Mouse (Mus musculus): ENCODE measurements around the gene Snapin.

Snapin gene

DNA sequence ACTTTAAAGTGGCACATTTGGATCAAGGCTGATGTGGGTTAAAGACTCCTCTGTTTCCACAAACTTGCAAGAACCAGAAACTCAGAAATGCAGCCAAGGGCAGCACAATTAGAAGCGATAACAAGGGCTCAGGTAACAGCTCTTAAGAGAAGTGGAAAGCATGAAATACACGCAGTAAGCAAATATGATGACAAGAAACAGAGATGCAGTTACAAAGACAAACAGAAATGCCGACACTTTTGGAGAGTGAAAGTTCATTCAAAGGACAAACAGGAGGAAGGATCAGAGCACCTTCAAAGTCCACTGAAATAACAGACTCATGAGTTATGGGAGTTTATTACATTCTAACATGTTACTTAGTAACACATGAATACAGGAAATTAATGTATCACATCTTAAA is 15.5 kb upstream of the Snapin start:
- no peak for DNase-seq (ENCODE audit: low read depth in 1 of 2, low spot score in 2 of 2)

DNA sequence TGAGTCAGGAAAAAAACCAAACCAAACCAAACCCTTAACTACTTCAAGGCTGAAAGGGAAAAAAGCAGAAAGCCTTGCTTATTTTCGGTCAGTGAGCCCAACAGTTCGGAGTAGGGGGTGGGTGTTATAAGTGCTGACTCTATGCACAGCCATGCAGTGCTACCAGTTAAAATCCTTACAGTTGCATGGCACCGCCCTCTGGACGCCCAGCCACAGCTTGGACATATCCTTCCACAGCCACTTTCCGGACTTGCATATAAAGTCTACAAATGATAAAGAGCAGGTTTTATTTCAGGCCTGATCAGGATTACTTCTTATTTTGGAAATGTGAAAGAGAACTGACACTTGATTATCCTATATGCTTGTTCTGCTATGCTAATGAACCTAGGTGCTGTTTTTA is 14.4 kb upstream of the Snapin start:
- no peak for DNase-seq (ENCODE audit: low read depth in 1 of 2, low spot score in 2 of 2)

DNA sequence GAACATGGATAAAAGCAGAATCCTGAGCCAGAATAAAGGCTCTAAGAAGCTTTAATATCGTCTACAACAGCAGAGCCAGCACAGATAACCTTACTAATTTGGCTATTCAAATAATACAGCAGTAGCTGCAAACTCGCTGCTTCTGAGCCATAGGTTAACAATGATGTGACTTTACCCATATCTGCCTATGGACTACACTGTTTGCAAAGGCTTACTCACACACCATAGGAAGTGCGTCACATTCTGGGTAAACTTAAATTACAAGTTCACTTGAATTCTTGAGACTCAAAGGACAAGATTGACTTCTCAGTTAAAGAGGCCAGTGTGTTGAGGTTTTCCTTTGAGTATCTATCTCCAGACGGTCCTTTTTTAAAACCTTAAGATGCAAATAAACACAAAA is 12.6 kb upstream of the Snapin start:
- DNase-seq (ENCODE audit: low read depth in 1 of 2, low spot score in 2 of 2): no peak

DNA sequence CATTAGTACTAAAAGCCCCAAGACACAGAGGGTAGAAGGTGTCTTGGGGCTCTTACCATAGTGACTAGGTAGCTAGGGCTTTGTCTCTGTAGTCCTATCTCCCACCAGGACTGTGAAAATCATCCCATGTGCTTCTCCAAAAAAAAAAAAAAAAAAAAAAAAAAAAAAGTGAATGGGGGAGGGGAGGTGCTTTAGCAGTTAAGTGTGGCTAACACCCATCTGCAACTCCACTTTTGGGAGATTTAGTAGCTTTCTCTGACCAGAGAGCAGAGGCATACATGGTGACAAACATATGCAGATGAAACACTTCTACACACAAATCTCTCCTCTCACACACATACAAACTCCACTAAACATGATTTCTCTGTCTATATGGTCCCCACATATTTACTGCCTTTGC is 6.8 kb upstream of the Snapin start:
- DNase-seq (ENCODE audit: low read depth in 1 of 2, low spot score in 2 of 2): no peak

DNA sequence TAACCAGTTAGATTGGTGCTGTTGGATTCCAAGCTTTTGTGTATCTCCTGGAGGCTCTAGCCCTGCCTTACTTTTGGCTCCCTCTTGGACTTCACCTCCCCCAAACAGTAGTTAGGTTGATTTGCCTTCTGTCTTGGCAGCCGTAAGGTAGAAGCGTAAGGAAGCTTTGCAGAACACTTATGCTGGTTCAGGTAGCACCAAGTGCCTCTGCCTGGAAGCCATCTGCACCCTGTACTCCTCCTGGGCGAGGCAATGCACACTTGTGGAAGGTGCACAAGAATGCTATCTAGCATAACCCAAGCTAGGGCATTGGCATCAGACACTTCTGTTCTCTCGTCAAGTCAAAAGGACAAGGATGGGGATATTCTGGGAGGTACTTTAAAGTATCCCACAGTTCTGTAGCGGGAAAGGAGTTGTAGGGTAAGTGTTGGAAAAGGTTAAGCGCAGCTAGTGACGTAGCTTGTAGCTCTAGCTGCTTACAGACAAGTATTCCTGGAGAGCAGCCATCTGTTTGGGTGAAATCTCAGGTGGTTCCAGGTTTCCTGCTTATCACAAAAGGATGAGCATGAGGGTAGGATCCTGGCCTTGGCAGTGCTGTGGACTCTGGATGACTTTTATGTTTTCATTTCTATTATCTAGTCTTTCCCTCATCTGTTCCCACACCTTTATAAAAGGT is 5.2 kb upstream of the Snapin start:
- DNase-seq (ENCODE audit: low read depth in 1 of 2, low spot score in 2 of 2): no peak

DNA sequence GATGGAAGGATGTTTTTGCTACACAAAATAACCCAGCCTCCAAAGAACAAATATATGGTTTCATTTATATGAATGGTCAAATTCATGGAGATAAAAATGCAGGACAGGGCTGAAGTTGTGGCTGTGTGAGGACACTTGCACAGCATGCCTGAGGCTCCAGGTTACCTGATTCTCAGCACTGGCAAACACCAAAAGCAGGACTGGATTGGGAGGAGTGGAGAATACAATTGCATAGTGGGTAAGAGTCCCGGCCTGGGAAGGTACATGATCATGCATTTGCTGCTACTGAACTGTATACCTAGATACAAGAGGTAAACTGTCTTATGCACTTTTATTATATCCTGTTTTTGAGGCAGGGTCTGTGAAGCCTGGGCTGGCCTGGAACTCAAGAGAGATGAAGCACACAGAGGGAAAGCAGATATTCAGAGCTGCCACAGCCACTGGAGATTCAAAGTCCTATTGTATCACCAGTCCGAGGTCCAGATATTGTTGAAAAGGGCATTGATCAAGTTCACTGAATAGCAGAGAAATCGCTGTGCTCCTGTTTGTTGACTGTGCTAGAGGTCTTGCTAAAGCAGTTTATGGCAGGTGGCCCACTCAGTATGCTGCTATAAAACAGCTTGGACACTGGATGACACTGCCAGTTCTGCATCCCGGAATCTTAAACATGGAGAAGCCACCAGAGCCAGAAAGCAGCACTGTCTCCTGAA is 3.2 kb upstream of the Snapin start:
- no peak for DNase-seq (ENCODE audit: low read depth in 1 of 2, low spot score in 2 of 2)

DNA sequence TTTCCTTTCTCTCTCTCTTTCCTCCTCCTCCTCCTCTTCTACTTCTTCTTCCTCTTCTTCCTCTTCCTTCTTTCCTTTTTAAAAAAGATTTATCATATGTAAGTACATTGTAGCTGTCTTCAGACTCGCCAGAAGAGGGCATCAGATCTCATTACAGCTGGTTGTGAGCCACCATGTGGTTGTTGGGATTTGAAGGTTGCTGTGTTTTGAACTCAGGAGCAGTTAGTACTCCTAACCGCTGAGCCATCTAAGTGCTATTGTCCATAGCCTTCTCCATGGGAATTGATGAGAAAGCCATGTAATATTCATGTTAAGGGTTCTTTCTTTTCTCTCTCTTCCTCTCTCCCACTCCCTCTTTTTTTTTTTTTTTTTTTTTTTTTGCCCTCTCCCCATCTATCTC is 517 bp upstream of the Snapin start:
- peak in 1 of 2 experiments; percentile 24 for DNase-seq (ENCODE audit: low read depth in 1 of 2, low spot score in 2 of 2)

DNA sequence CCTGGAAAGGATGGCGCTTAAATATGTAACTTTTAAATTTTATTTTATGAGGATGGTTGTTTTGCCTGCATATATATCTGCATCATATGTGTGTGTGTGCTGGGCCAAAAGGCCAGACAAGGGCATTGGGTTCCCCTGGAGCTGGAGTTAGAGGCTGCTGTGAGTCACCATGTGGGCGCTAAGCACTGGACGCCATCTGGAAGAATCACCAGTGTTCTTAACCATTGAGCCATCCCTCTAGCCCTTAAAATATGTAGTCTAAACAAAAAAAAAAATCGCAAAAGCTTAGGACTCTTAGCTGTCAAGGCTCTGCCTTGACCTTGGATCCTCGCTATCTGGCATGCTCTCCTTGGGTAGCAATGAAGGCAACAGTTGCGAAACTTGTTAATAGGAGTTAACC is 2.3 kb downstream of the Snapin start:
- no peak for DNase-seq (ENCODE audit: low read depth in 1 of 2, low spot score in 2 of 2)

DNA sequence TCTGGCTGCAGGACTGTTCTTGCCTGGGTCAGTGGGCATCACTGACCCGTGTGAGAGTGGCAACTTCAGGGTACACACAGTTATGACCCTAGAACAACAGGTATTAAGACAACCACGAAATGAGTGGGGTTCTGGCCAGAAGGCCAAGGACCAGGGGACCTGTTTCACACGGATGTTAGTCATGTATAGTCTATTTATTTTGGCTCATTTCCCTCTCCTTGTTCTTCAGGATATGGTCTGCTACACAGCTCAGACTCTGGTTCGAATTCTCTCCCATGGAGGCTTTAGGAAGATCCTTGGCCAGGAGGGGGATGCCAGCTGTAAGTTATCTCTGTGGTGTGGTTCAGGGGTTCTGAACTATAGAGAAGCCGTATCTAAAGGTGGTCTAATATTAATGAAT is 3.8 kb downstream of the Snapin start:
- no peak for DNase-seq (ENCODE audit: low read depth in 1 of 2, low spot score in 2 of 2)

DNA sequence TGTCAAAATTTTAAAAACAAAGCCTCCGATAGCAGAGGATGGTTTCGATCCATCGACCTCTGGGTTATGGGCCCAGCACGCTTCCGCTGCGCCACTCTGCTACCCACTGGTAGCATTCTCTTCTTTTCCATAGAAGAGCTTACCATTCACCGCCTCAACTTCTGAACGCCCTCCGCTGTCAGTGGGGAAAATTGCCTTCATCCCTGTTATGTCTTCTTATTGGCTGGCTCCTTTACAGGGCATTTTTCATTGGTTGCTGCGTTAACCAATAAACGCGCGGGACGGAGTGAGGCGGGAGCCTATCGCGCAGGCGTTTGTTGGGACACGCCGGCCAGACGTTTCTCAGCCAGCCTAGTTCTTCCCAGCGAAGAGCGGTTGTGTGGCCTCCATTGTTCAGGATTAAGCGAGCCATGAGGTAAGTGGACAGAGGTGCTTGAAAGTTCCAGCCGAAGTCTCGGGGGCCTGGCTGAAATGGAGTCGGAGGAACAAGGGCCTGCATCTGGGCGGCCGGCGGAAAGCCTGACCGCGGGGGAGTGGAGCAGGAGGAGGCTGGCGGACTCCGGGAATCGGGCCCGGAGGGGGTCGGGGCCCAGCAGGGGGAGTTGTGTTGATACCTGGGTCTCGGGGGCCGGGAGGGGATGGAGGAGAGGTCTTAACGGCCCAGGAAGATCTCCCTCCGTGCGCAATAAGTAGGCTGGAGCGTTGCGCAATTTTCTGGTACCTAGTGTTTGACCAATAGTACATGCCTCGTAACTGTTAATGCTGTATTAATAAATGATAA is 14.8 kb downstream of the Snapin start, which contains the start of gene Ilf2:
Gene Ilf2, plus strand, starts transcription at position 296 of the 781 bp plus-strand sequence.
- DNase-seq (ENCODE audit: low read depth in 1 of 2, low spot score in 2 of 2): peak; percentile 87 to 93

DNA sequence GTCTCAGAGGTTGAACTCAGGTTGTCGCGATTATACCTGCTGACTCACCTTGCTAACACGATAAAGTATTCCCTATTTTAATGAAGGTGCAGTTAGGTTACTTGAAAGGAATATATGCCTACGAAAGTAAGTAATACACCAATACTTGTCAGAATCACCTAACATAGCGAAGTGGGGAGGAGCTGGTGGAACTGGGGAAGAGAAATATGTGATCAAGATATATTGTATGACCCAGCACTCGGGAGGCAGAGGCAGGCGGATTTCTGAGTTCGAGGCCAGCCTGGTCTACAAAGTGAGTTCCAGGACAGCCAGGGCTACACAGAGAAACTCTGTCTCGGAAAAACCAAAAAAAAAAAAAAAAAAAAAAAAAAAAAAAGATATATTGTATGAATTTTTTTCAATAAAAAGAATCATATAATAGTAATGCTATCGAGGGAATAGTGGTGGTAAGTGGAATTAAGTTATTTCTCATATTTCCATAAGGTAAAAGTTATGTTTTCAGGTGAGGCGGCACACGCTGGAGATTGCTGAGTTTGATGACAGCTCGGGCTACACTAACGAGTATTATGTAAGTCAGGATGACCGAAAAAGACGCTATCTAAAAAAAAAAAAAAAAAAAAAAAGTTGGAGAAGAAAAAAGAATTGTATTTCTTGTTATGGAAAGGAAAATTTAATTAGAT is 15.5 kb downstream of the Snapin start:
- no peak for DNase-seq (ENCODE audit: low read depth in 1 of 2, low spot score in 2 of 2)

DNA sequence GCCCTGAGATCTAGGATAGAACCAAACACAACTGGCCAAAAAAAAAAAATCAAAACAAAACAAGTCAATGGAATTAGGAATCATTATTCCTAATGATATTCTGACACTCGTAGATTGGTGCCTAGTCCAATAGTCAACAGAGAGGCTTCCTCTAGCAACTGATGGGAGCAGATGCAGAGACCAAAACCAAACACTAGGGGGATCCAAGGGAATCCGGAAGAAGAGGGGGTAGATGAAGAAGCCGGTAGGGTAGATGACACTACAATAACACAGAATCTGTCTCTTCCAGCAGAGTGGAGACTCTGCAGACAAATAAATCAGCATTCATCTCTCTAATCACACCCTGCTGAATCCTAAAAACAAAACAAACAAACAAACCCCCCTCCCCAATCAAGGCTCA is 18.6 kb downstream of the Snapin start:
- peak; percentile 30 to 37 for DNase-seq (ENCODE audit: low read depth in 1 of 2, low spot score in 2 of 2)

DNA sequence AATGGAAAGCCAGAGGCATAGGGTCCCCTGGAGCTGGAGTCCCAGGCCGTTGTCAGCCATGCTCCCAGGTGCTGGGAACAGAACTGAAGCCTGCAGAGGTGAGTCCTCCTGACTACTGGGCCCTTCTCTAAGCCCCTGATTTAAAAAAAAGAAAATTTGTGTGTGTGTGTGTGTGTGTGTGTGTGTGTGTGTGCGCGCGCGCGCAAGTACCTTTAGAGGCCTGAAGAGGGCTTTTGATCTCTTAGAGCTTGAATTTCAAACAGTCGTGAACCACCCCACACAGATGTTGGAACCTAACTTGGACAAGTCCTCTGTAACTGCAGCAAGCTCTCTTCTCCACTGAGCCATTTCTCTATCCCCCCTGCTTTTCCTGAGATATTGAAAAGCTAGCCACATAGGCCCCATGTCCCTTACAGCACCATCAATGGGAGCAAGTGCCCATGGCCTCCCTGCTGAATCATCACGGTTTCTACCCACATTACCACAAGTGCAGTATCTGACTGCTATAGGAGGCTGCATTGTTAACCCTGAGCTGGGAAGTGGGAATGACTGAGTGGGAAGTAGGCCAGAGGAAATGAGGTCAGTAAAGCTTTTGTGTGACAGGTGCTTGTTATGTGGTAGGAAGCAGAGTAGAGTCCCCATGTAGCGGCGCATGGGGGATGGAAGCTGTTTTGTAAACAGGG is 23.1 kb downstream of the Snapin start:
- no peak for DNase-seq (ENCODE audit: low read depth in 1 of 2, low spot score in 2 of 2)

DNA sequence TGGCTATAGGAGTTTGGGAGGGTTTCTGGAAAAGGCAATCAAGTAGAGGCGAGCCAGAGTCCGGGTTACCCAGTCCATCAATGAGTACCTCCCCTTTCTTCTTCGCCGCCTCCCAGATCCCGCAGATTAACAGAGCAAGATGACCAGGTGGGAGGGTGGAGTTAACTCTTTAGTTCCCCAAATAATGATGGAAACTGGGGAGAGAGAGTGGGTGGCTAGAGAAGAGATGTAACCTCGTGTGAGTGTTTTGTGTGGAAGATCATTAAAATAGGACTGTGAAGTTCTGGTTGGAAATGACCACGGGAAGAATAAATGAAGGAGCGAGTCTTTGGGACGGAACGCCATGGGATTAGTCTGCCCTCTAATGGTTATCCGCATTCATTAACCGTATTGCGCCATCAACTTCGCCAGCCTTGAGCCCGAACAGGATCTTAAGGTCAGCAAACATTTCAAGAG is 24.5 kb downstream of the Snapin start:
- DNase-seq (ENCODE audit: low read depth in 1 of 2, low spot score in 2 of 2): peak in 1 of 2 experiments; percentile 9

DNA sequence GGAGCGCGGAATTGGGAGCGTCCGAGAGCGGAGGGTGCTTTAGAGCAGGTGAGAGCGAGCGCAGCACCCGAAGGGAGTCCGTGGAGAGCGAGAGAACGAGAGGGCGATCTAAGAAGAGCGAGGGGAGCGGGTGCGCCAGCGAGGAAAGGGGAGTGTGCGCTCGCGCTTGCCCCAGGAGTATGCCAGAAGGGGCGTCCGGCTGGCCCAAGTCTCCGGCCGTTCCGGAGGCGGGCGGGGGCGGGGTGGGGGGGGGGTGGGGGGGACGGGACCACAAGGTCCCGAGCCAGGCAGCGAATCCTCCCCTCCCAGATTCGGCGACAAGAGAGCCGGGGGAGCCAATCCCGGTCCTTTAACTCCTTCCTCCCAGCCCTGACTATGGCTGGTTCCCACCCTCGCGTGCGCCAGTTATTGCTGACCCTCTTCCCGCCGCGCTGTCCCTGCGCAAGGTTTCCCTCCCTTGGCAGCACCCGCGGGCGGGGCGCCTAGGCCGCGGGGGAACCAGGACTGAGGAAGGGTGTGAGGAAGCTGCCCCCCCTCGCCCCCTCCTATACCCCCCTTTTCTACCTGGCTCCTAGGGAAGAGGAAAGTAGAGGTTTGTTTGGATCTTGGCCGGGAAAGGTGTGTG is 25.0 kb downstream of the Snapin start, which contains the start of gene Npr1:
Gene Npr1, minus strand, starts transcription at position 181 of the 625 bp plus-strand sequence.
- no peak for DNase-seq (ENCODE audit: low read depth in 1 of 2, low spot score in 2 of 2)

DNA sequence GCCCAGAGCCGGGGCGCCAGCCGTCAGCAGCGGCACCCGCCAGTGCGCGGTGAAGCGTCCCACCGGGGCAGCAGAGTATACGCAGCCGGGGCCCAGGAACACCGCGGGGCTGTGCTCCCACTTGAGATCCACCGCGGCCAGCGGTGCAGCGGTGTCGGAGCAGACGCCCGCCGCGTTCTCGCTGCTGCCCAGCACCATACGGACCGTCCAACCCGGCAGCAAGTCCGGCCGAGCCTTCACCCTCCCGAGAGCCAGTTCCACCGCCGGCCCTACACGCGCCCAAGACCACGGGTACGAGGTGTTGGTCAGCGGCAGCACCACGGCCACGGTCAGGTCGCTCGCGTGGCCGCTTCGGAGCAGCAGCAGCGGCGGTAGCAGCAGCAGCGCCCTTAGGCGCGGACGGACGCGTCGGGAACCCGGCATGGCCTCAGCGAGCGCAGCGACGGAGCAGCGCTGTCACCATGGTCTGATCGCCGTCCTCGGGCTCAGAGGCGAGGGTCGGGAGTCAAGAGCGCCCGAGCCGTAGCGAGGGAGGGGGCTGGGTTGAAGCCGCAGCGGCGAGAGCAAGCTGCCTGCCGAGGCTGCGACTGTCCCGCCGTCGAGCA is 25.6 kb downstream of the Snapin start:
- peak in 1 of 2 experiments; percentile 9 for DNase-seq (ENCODE audit: low read depth in 1 of 2, low spot score in 2 of 2)

DNA sequence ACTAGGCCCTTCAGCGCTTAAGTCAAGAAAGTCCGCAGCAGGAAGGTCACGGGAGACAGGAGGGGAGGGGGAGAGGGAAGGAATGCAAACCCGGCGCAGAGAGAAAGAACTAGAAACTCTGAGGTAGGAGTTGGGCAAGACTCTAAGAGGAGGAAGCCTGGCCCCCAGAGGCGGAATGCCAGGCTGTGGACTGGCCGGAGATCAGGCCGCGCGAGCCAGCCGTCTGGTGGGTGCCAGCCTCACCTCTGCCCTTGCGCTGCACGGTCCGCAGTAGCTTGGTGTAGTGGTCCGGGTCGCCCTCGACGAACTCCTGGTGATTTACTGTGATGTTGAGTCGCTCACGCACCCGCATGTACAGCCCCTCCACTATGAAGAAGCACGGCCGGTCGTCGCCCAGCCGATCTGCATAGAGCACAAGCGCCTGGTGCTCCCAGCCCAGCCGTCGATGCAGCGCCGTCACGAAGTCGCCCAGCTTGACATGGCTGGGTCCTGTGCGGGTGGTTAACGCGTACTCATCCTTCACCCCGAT is 26.2 kb downstream of the Snapin start:
- DNase-seq (ENCODE audit: low read depth in 1 of 2, low spot score in 2 of 2): no peak

DNA sequence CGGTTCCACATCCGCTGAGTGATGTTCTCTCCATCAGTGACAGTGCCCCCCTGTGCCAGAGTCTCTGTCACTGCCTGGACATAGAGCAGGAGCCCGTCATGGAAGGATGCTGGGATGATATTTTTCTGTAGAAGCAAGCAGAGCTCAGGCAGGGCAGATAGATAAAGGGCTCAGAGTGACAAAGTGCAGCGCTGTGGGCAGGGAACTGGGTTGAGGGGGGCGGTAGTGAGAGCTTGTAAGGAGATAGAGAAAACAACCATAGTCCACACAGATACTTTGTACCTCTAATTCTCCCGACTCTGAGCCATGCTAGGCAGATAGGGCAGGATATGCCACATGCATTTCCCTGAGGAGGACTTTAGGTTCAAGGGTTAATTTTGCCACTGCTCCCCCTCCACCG is 28.3 kb downstream of the Snapin start:
- DNase-seq (ENCODE audit: low read depth in 1 of 2, low spot score in 2 of 2): no peak

DNA sequence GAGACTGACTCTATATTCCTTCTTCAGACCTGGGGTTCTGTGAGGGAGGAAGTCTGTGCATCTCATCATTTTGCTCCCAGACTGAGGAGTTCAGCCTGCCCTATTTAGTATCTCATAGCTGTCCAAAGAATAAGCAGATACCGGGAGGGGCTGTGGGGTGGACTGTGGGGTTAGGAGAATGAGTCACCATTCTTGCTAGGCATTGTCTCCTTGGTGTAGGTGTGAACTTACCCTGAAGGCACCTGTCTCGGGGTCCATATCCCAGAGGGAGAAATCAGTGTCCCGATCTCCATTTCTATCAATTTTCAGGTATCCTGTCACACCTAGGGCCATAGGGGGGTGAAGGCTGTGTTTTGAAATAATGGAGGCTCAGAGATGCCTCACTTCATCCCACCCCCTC is 28.9 kb downstream of the Snapin start:
- DNase-seq (ENCODE audit: low read depth in 1 of 2, low spot score in 2 of 2): no peak

DNA sequence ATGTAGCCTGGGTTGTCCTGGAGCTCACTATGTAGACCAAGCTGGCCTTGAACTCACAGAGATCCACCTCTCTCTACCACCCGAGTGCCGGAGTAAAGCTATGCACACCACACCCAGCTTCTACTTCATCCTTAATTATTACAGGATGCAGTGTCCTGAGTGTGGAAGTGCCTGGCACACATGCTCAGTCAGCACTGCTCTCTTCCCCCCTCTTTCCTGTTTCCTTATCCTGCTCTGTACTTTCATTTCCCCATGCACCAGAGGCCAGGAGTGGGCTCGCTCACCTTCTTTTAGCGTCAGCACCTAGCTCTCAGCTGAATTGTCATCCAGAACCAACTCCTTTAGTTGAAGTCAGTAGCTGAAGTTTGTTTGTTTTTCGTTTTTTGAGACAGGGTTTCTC is 30.5 kb downstream of the Snapin start:
- no peak for DNase-seq (ENCODE audit: low read depth in 1 of 2, low spot score in 2 of 2)

All from monocyte, adult 2 months (primary cell).